In genomic region chr9:25683635-25684333, GRCm38 (mm10) we compare ENCODE assay signal across 23 mouse cellular contexts.
DNase-seq lines count a peak whose midpoint lies in the region; ATAC-seq and TF ChIP-seq lines count a peak whose summit lies in the region.
"Had no signal": no experiment of that assay in that cellular context is flagged by ENCODE, and none has a peak within 500 bp of the region (broad histone marks: within the 10 kb centered on the region; RNA-seq: fewer than 3 reads in every experiment).

No protein-coding gene starts in this region.

- no peak overlapping the region for H3K4me3 ChIP-seq in hindbrain, postnatal 0 days (ENCODE audit: low read length)
- no peak overlapping the region for H3K4me3 ChIP-seq in hindbrain, embryonic 12.5 days
- no peak overlapping the region for H3K4me3 ChIP-seq in neural tube, embryonic 13.5 days
- H3K4me3 ChIP-seq: embryonic facial prominence, embryonic 10.5 days; embryonic facial prominence, embryonic 12.5 days; forebrain, embryonic 13.5 days; forebrain, embryonic 15.5 days had no signal

- TF ChIP-seq CTCF in hindbrain, postnatal 0 days (IDR thresholded peaks at IDR 0.05; ENCODE audit: low read depth), result no peak

- no peaks in the 10 kb centered on the region for H3K27me3 ChIP-seq in hindbrain, postnatal 0 days (ENCODE audit: insufficient read depth, low read length)
- no peaks in the 10 kb centered on the region for H3K27me3 ChIP-seq in hindbrain, embryonic 12.5 days
- H3K27me3 ChIP-seq in neural tube, embryonic 13.5 days, result no peaks in the 10 kb centered on the region
- H3K27me3 ChIP-seq: CH12.LX; embryonic facial prominence, embryonic 12.5 days; forebrain, embryonic 13.5 days; forebrain, embryonic 15.5 days had no signal

- no peak for ATAC-seq in hindbrain, postnatal 0 days
- no peak for ATAC-seq in hindbrain, embryonic 12.5 days (ENCODE audit: low FRiP score)
- ATAC-seq in neural tube, embryonic 13.5 days (ENCODE audit: low read depth), result peak; percentile 80
- ATAC-seq: activated CD4-positive, CD25-positive, alpha-beta regulatory T cell, adult 4 months; CD4-positive, CD25-positive, alpha-beta regulatory T cell, adult 4 months; forebrain, embryonic 13.5 days; forebrain, embryonic 15.5 days; Patski had no signal

- H3K9ac ChIP-seq in hindbrain, postnatal 0 days (replicated peaks; ENCODE audit: low read length), result no peak overlapping the region
- no peak overlapping the region for H3K9ac ChIP-seq in hindbrain, embryonic 12.5 days
- H3K9ac ChIP-seq in neural tube, embryonic 13.5 days, result no peak overlapping the region
- H3K9ac ChIP-seq: embryonic facial prominence, embryonic 12.5 days; forebrain, embryonic 13.5 days; forebrain, embryonic 15.5 days had no signal

- H3K27ac ChIP-seq in hindbrain, postnatal 0 days, result no peak overlapping the region
- no peak overlapping the region for H3K27ac ChIP-seq in hindbrain, embryonic 12.5 days
- no peak overlapping the region; the same call in 1 of the 2 replicates for H3K27ac ChIP-seq in neural tube, embryonic 13.5 days (replicated peaks)
- H3K27ac ChIP-seq: embryonic facial prominence, embryonic 10.5 days; embryonic facial prominence, embryonic 12.5 days; forebrain, embryonic 13.5 days; forebrain, embryonic 15.5 days had no signal

- H3K36me3 ChIP-seq in hindbrain, postnatal 0 days (ENCODE audit: insufficient read depth, low read length), result no peaks in the 10 kb centered on the region
- H3K36me3 ChIP-seq in hindbrain, embryonic 12.5 days, result no peaks in the 10 kb centered on the region
- H3K36me3 ChIP-seq in neural tube, embryonic 13.5 days, result no peaks in the 10 kb centered on the region
- H3K36me3 ChIP-seq: embryonic facial prominence, embryonic 10.5 days; embryonic facial prominence, embryonic 12.5 days; forebrain, embryonic 15.5 days; G1E had no signal

- H3K9me3 ChIP-seq in hindbrain, postnatal 0 days (ENCODE audit: low read length), result no peaks in the 10 kb centered on the region
- H3K9me3 ChIP-seq in hindbrain, embryonic 12.5 days (replicated peaks), result no peaks in the 10 kb centered on the region
- H3K9me3 ChIP-seq in neural tube, embryonic 13.5 days, result no peaks in the 10 kb centered on the region
- H3K9me3 ChIP-seq: embryonic facial prominence, embryonic 10.5 days; embryonic facial prominence, embryonic 12.5 days; forebrain, embryonic 13.5 days; forebrain, embryonic 15.5 days; G1E had no signal

- WGBS in hindbrain, postnatal 0 days, result 75% methylated on average over 4 of the region's 4 CpGs
- WGBS in hindbrain, embryonic 12.5 days, result 84% methylated on average over 4 of the region's 4 CpGs
- 58% methylated on average over 4 of the region's 4 CpGs for WGBS in neural tube, embryonic 13.5 days

- H3K4me1 ChIP-seq in hindbrain, postnatal 0 days (ENCODE audit: insufficient read depth, low read length), result no peaks in the 10 kb centered on the region
- H3K4me1 ChIP-seq in hindbrain, embryonic 12.5 days, result no peaks in the 10 kb centered on the region
- H3K4me1 ChIP-seq in neural tube, embryonic 13.5 days (replicated peaks), result no peaks in the 10 kb centered on the region
- H3K4me1 ChIP-seq: embryonic facial prominence, embryonic 10.5 days; embryonic facial prominence, embryonic 12.5 days; forebrain, embryonic 13.5 days; forebrain, embryonic 15.5 days had no signal

- H3K4me2 ChIP-seq in hindbrain, postnatal 0 days (ENCODE audit: low read depth, low read length), result no peak overlapping the region
- no peak overlapping the region for H3K4me2 ChIP-seq in hindbrain, embryonic 12.5 days (replicated peaks)
- no peak overlapping the region for H3K4me2 ChIP-seq in neural tube, embryonic 13.5 days
- H3K4me2 ChIP-seq: embryonic facial prominence, embryonic 12.5 days; forebrain, embryonic 13.5 days; forebrain, embryonic 15.5 days had no signal

- DNase-seq in hindbrain, postnatal 0 days (ENCODE audit: low spot score), result peak; percentile 2
- no peak for DNase-seq in neural tube, embryonic 10.5 days (ENCODE audit: extremely low spot score, low spot score)
- DNase-seq in urinary bladder, adult 2 months (ENCODE audit: low spot score), result no peak
- DNase-seq: adrenal gland, adult 8-10 months; adrenal gland, postnatal 14 days; adrenal gland, postnatal 36 days; B cell, adult 2 months; cerebellum, adult 11-12 months; cerebellum, adult 2 months; cerebellum, adult 9-10 months; cerebellum, postnatal 10 days; cerebellum, postnatal 25 days had no signal
